Mouse (Mus musculus): ENCODE results near the gene Galntl6. TPM values are rescaled to one million over a fixed set of nuclear protein-coding genes. Genes with fewer than 3 reads are reported as not detected.

Galntl6 gene
- polyA plus RNA-seq, 1 experiment from 2014 or later = 0.22 TPM

Other genes starting within 250 kb of the Galntl6 start
- 0.48 and 0.86 TPM in 2 replicates for gene BC030500, start 885 bp downstream of the Galntl6 start, polyA plus RNA-seq (2016; fragmentation: Nextera tagmentation; extraction: Ambion mirVana)